Mouse (Mus musculus): ENCODE measurements around the gene Mlf2.

GRCm38 (mm10) chr6:124913214-124913613 lies 18.0 kb upstream of the Mlf2 start:
- TF ChIP-seq TCF12 (IDR thresholded peaks at IDR 0.05; ENCODE audit: low read depth, low read length) = no peak
- no peak for TF ChIP-seq POLR2A (IDR thresholded peaks at IDR 0.05; ENCODE audit: low read depth, low read length)
- no peak for TF ChIP-seq CTCF (conservative IDR thresholded peaks at IDR 0.05 in 1 of 2, IDR thresholded peaks at IDR 0.05 in 1 of 2; ENCODE audit: low read depth in 2 of 2, low read length in 2 of 2)
- TF ChIP-seq MAFK (IDR thresholded peaks at IDR 0.05; ENCODE audit: insufficient replicate concordance, low read length) = no peak
- no peak for TF ChIP-seq RAD21 (IDR thresholded peaks at IDR 0.05; ENCODE audit: low read depth, low read length)
- TF ChIP-seq ZKSCAN1 (IDR thresholded peaks at IDR 0.05; ENCODE audit: borderline replicate concordance, low read depth, low read length) = no peak
- no peak for TF ChIP-seq USF1 (IDR thresholded peaks at IDR 0.05; ENCODE audit: low read depth, low read length)

Data from CH12.LX (cell line).